Mouse (Mus musculus) C2C12 (cell line): ENCODE results near the gene Nt5c3. TPM values are rescaled to one million over a fixed set of nuclear protein-coding genes. Genes with fewer than 3 reads are reported as not detected.

Experiments used
- H3K27me3 ChIP-seq: one replicate; pipeline ENCODE4 v1.6.1; 2011; ENCODE audit not compliant: control insufficient read depth, insufficient read depth, insufficient read length
- H3K36me3 ChIP-seq: one replicate; pipeline ENCODE4 v1.6.1; 2011; ENCODE audit not compliant: control insufficient read depth, insufficient read depth
- H3K4me3 ChIP-seq: one replicate; pipeline ENCODE4 v1.5.1; 2011; ENCODE audit warnings: mild to moderate bottlenecking, control low read depth; ENCODE audit not compliant: poor library complexity, insufficient read depth, severe bottlenecking
- H3K79me2 ChIP-seq: one replicate; pipeline ENCODE4 v1.6.1; 2011; ENCODE audit not compliant: control insufficient read depth, insufficient read depth
- H3K79me3 ChIP-seq: one replicate; pipeline ENCODE4 v1.6.1; 2011; ENCODE audit warnings: low read depth, control low read depth
- H3ac ChIP-seq: one replicate; pipeline ENCODE3; 2011; ENCODE audit warnings: low read depth; ENCODE audit not compliant: control insufficient read depth, insufficient read length
- CEBPB ChIP-seq: IDR thresholded peaks from one replicate; pipeline ENCODE4 v1.6.1; 2011; ENCODE audit warnings: low read depth, mild to moderate bottlenecking, control low read depth, moderate library complexity
- CTCF ChIP-seq: IDR thresholded peaks from one replicate; pipeline ENCODE4 v1.5.1; 2011; ENCODE audit not compliant: control insufficient read depth, insufficient read depth, insufficient read length
- FOSL1 ChIP-seq: IDR thresholded peaks from one replicate; pipeline ENCODE4 v1.8.0; 2011; ENCODE audit warnings: mild to moderate bottlenecking, low read length; ENCODE audit not compliant: poor library complexity, insufficient read depth, severe bottlenecking
- MAX ChIP-seq: IDR thresholded peaks from one replicate; pipeline ENCODE4 v1.6.1; 2011; ENCODE audit warnings: mild to moderate bottlenecking, control low read depth
- MYOD1 ChIP-seq: IDR thresholded peaks from one replicate; pipeline ENCODE4 v1.6.1; 2011; ENCODE audit warnings: low read depth; ENCODE audit not compliant: control insufficient read depth, insufficient read length
- MYOG ChIP-seq: IDR thresholded peaks from one replicate; pipeline ENCODE4 v1.6.1; 2011; ENCODE audit not compliant: control insufficient read depth, insufficient read length; ENCODE audit errors: extremely low read depth
- USF1 ChIP-seq: IDR thresholded peaks from one replicate; pipeline ENCODE4 v1.6.1; 2011; ENCODE audit warnings: low read depth, mild to moderate bottlenecking, control low read depth, moderate library complexity
- polyA plus RNA-seq: library from polyadenylated mRNA; unstranded; fragments of >200 nt; fragmentation: generic; extraction: Trizol; gene quantifications from one replicate; pipeline ENCODE4 v1.2.1, GENCODE M21; 2012; ENCODE audit warnings: missing spikeins

The Nt5c3 gene
- polyA plus RNA-seq, 1 experiment: 11.8 TPM

DNA sequence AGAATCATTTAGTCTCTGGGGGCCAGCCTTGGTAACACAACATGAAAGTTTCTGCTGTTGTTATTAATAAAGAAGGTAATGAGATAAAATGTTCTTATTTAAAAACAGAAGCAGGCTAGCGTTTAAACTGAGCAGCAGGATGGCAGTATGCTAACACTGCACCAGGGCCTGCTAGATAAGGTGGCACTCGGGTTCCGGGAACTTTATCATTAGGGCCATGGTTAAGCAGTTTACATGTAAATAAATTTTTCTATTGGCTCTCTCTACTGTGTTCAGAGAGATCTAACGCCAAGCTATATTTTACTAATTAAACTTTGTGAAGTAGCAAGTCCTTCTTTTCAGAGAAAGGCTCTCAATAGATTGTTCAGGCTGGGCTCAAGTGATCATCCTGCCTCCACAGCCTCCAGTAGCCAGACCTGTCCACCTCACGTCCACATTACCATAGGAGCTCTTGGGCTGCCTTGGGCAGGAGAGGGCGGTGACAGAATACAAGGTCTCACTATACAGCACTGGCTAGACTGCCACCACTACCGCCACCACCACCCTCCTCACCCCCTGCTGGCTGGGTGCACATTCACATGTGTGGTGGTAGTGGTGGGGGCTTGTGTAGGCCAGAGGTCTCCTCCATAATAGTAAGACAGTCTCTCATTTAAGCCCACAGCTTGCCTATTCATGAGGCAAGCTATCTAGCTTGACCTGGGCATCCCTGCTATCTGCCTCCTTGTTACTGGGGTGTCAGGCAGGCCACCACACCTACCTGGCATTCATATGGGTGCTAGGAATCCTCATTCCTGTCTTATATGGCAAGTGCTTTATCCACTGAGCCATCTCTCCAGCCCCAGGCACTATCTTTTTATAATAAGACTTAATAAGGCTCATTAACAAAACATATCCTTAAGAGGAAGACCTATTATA lies 20.9 kb downstream of the Nt5c3 start:
- Histone ChIP-seq H3K4me3 (no peak overlapping the region), H3ac (no peak overlapping the region), H3K79me2 (peaks cover 39% of the 10 kb centered on the region), H3K36me3 (no peaks in the 10 kb centered on the region), H3K79me3 (peaks cover 18% of the 10 kb centered on the region), H3K27me3 (no peaks in the 10 kb centered on the region)
- TF ChIP-seq CEBPB (no peak), MYOD1 (no peak), MAX (no peak), FOSL1 (no peak), MYOG (no peak), USF1 (no peak), CTCF (no peak)

DNA sequence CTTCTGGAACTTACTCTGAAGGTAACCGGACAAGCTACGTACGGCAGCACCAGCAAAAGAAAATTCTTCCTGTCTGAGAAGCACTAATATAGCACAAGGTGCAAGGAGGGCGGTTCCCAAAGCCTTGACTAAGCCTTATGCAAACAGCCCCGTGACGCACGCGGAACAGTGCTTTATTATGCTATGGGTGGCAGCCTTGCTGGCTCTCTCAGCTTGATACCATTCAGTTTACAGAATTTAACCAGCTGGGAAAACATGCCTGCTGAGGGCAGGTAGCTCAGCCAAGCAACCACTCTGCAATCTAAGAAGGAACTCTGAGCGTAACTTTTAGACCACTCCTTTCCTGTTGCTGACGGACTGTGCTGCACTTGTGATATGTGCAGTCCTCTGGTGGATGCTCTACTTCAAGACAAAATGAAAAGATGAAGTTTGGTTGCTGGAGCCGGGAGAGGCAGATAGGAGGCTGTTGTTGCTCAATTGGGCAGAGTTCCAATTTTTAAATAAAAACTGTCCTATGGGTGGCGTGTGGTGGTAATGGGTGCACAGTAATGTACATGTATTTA lies 21.8 kb downstream of the Nt5c3 start:
- H3K79me2 ChIP-seq: peaks cover 46% of the 10 kb centered on the region
- H3ac ChIP-seq: no peak overlapping the region
- H3K36me3 ChIP-seq: no peaks in the 10 kb centered on the region
- peaks cover 16% of the 10 kb centered on the region for H3K79me3 ChIP-seq
- H3K27me3 ChIP-seq: no peaks in the 10 kb centered on the region
- no peak overlapping the region for H3K4me3 ChIP-seq
- no peak for TF ChIP-seq MAX
- TF ChIP-seq USF1: no peak
- no peak for TF ChIP-seq MYOD1
- no peak for TF ChIP-seq CTCF
- TF ChIP-seq FOSL1: no peak
- TF ChIP-seq MYOG: no peak
- no peak for TF ChIP-seq CEBPB

DNA sequence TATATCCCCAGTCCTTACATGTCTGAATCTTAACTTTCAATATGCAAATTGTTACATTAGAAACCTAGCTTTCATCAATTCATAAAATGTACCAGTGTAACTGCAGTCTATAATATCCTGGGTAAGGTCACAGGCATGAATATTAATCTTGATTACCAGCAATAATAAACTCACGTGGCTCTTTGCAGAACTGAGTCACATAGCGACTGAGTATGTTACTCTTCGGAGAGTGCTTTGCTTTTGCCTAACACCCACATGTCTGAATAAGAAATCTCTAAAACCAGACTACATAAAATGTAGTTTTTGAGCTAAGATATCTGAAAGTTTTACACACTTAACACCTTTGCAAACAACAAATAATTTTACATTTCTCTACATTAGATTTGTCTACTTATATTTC lies 22.4 kb downstream of the Nt5c3 start:
- no peaks in the 10 kb centered on the region for H3K36me3 ChIP-seq
- H3K4me3 ChIP-seq: no peak overlapping the region
- peaks cover 46% of the 10 kb centered on the region for H3K79me2 ChIP-seq
- TF ChIP-seq CEBPB: no peak
- TF ChIP-seq CTCF: no peak
- TF ChIP-seq MYOD1: no peak
- no peak for TF ChIP-seq FOSL1
- no peak for TF ChIP-seq MAX
- TF ChIP-seq USF1: no peak
- no peak for TF ChIP-seq MYOG
- H3ac ChIP-seq: no peak overlapping the region
- H3K79me3 ChIP-seq: peaks cover 16% of the 10 kb centered on the region
- no peaks in the 10 kb centered on the region for H3K27me3 ChIP-seq

DNA sequence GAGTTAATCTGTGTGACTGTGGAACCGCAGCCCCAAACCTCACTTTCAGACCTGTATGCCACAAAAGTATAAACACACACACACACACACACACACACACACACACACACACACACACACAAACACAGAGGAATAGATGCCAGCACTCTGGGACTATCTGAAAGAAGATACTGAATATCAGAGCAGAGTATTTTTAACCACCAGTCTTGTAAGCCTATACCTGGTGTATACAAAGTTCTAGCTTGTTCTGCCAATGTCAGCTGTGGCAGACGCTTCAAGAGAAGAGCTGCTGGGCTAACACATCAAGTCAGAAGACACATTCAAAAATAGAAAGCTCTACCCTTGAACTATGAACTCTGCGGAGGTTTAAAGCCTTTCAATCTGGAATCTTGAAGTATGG lies 24.1 kb downstream of the Nt5c3 start:
- TF ChIP-seq MAX: no peak
- TF ChIP-seq CEBPB: no peak
- TF ChIP-seq FOSL1: no peak
- no peak for TF ChIP-seq USF1
- no peak for TF ChIP-seq CTCF
- no peak for TF ChIP-seq MYOD1
- TF ChIP-seq MYOG: no peak
- peaks cover 40% of the 10 kb centered on the region for H3K79me2 ChIP-seq
- no peak overlapping the region for H3ac ChIP-seq
- H3K27me3 ChIP-seq: no peaks in the 10 kb centered on the region
- no peaks in the 10 kb centered on the region for H3K36me3 ChIP-seq
- peaks cover 20% of the 10 kb centered on the region for H3K79me3 ChIP-seq
- H3K4me3 ChIP-seq: no peak overlapping the region

DNA sequence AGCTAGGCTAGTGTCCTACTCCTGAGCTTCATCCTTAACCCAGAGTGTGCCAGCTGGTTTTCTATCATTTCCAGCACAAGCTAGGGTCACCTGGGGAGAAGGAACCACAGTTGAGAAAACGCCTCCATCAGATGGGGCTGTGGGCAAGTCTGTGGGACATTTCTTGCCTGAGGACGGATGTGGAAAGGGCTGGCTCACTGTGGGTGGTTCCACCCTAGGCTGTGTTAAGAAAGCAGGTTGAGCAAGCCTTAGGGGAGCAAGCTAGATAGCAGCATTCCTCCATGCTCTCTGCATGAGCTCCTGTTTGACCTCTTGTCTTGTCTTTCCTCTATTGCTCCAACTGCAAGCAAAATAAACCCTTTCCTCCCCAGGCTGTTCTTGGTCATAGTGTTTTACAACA lies 33.0 kb downstream of the Nt5c3 start:
- H3K4me3 ChIP-seq: no peak overlapping the region
- H3ac ChIP-seq: no peak overlapping the region
- peaks cover 4% of the 10 kb centered on the region for H3K79me3 ChIP-seq
- peaks cover 9% of the 10 kb centered on the region for H3K79me2 ChIP-seq
- H3K27me3 ChIP-seq: no peaks in the 10 kb centered on the region
- H3K36me3 ChIP-seq: peaks cover 23% of the 10 kb centered on the region
- TF ChIP-seq CEBPB: no peak
- no peak for TF ChIP-seq USF1
- TF ChIP-seq MYOG: no peak
- TF ChIP-seq MAX: no peak
- no peak for TF ChIP-seq MYOD1
- TF ChIP-seq FOSL1: no peak
- TF ChIP-seq CTCF: no peak
